Mouse (Mus musculus) CH12.LX (cell line): ENCODE results near the gene AW209491. TPM values are rescaled to one million over a fixed set of nuclear protein-coding genes. Genes with fewer than 3 reads are reported as not detected.

Experiments
- DNase-seq: peaks from one replicate; pipeline ENCODE4 v3.0.0-alpha.2; 2013; ENCODE audit errors: extremely low read depth
- H3K27ac ChIP-seq: 2 replicates; pipeline ENCODE4 v1.5.1; 2012; ENCODE audit warnings: low read depth, mild to moderate bottlenecking, control low read depth, moderate library complexity; ENCODE audit not compliant: insufficient read depth
- H3K27me3 ChIP-seq: replicated peaks from 2 replicates; pipeline ENCODE3; 2012; ENCODE audit warnings: inconsistent platforms
- H3K36me3 ChIP-seq, 2 experiments: replicated peaks in 1 of 2; 2 replicates each; pipeline versions ENCODE3 to v1.6.1; 2012; ENCODE audit warnings: inconsistent platforms in 1 of 2, low read length in 1 of 2, mild to moderate bottlenecking in 1 of 2, mixed read lengths in 1 of 2, moderate library complexity in 1 of 2; ENCODE audit not compliant: control insufficient read depth in 1 of 2, insufficient read depth in 1 of 2
- H3K4me1 ChIP-seq, 2 experiments: 2 replicates each; pipeline ENCODE4 v1.6.1; 2012; ENCODE audit warnings: inconsistent platforms in 1 of 2, moderate library complexity in 1 of 2; ENCODE audit not compliant: insufficient read depth in 2 of 2, control insufficient read depth in 1 of 2
- H3K4me2 ChIP-seq: 2 replicates; pipeline ENCODE4 v1.6.1; 2012; ENCODE audit warnings: low read depth, mild to moderate bottlenecking, control low read depth; ENCODE audit not compliant: poor library complexity, insufficient read depth, severe bottlenecking
- H3K4me3 ChIP-seq, 3 experiments: fragments of 150-350 bp in 1 of 3; sonication (generic) in 1 of 3; replicated peaks in 1 of 3; 2 replicates each; pipeline versions ENCODE3 to v1.5.1; 2011 to 2012; ENCODE audit warnings: low read depth in 2 of 3, low read length in 2 of 3, mild to moderate bottlenecking in 2 of 3, moderate library complexity in 2 of 3, control low read depth in 1 of 3, improper control_type of control experiment in 1 of 3, inconsistent platforms in 1 of 3, mixed read lengths in 1 of 3; ENCODE audit not compliant: poor library complexity in 1 of 3
- H3K79me2 ChIP-seq: replicated peaks from 2 replicates; pipeline ENCODE4 v1.6.1; 2012; ENCODE audit warnings: mild to moderate bottlenecking, moderate library complexity; ENCODE audit not compliant: control insufficient read depth, poor library complexity, insufficient read depth, severe bottlenecking; ENCODE audit errors: extremely low read depth
- H3K9ac ChIP-seq: 2 replicates; pipeline ENCODE4 v1.6.1; 2012; ENCODE audit warnings: low read depth, mild to moderate bottlenecking, control low read depth, moderate library complexity; ENCODE audit not compliant: insufficient read depth
- H3K9me3 ChIP-seq: replicated peaks from 2 replicates; pipeline ENCODE3; 2012; ENCODE audit warnings: low read length, inconsistent platforms, mixed read lengths
- CHD1 ChIP-seq: IDR thresholded peaks from 2 replicates; pipeline ENCODE4 v1.6.1; 2012; ENCODE audit warnings: low read depth, low read length, improper control_type of control experiment, inconsistent platforms
- CTCF ChIP-seq, 2 experiments: IDR thresholded peaks in 1 of 2; conservative IDR thresholded peaks in 1 of 2; 2 replicates each; pipeline ENCODE4 v1.5.1; 2011 to 2012; ENCODE audit warnings: low read depth in 2 of 2, low read length in 2 of 2, improper control_type of control experiment in 1 of 2, inconsistent platforms in 1 of 2, mild to moderate bottlenecking in 1 of 2, moderate library complexity in 1 of 2
- E2F4 ChIP-seq: IDR thresholded peaks from 2 replicates; pipeline ENCODE4 v1.6.1; 2011; ENCODE audit warnings: low read depth, low read length, improper control_type of control experiment; ENCODE audit not compliant: insufficient replicate concordance
- ETS1 ChIP-seq: conservative IDR thresholded peaks from 2 replicates; pipeline ENCODE4 v1.6.1; 2012; ENCODE audit warnings: low read depth, mild to moderate bottlenecking, inconsistent platforms, low read length, improper control_type of control experiment, moderate library complexity
- KAT2A ChIP-seq: IDR thresholded peaks from 2 replicates; pipeline ENCODE4 v1.6.1; 2012; ENCODE audit warnings: low read length, improper control_type of control experiment, inconsistent platforms; ENCODE audit not compliant: insufficient replicate concordance
- MAZ ChIP-seq: IDR thresholded peaks from 2 replicates; pipeline ENCODE4 v1.6.1; 2012; ENCODE audit warnings: low read depth, mild to moderate bottlenecking, inconsistent platforms, low read length, improper control_type of control experiment, moderate library complexity
- MXI1 ChIP-seq: IDR thresholded peaks from 2 replicates; pipeline ENCODE4 v1.6.1; 2011; ENCODE audit warnings: mild to moderate bottlenecking, low read depth, low read length, improper control_type of control experiment
- MYC ChIP-seq: IDR thresholded peaks from 2 replicates; pipeline ENCODE4 v1.6.1; 2011; ENCODE audit warnings: low read depth, mild to moderate bottlenecking, improper control_type of control experiment, low read length
- RAD21 ChIP-seq: IDR thresholded peaks from 2 replicates; pipeline ENCODE4 v1.6.1; 2011; ENCODE audit warnings: low read depth, mild to moderate bottlenecking, low read length, improper control_type of control experiment, moderate library complexity
- RCOR1 ChIP-seq: conservative IDR thresholded peaks from 2 replicates; pipeline ENCODE4 v1.6.1; 2012; ENCODE audit warnings: low read depth, mild to moderate bottlenecking, inconsistent platforms, low read length, improper control_type of control experiment
- SIN3A ChIP-seq: IDR thresholded peaks from 2 replicates; pipeline ENCODE4 v1.6.1; 2012; ENCODE audit warnings: low read length, improper control_type of control experiment, inconsistent platforms
- SMC3 ChIP-seq: IDR thresholded peaks from 2 replicates; pipeline ENCODE4 v1.6.1; 2011; ENCODE audit warnings: low read depth, low read length, improper control_type of control experiment
- USF1 ChIP-seq: IDR thresholded peaks from 2 replicates; pipeline ENCODE4 v1.6.1; 2014; ENCODE audit warnings: low read depth, mild to moderate bottlenecking, inconsistent platforms, low read length, improper control_type of control experiment
- ZKSCAN1 ChIP-seq: IDR thresholded peaks from 2 replicates; pipeline ENCODE4 v1.6.1; 2012; ENCODE audit warnings: low read depth, inconsistent platforms, low read length, improper control_type of control experiment, borderline replicate concordance
- ZMIZ1 ChIP-seq: IDR thresholded peaks from 2 replicates; pipeline ENCODE4 v1.6.1; 2012; ENCODE audit warnings: low read depth, mild to moderate bottlenecking, inconsistent platforms, low read length, improper control_type of control experiment
- dilution Hi-C: fragments of 300-500 bp; cut with MboI; formaldehyde crosslinking; loops from 2 replicates; pipeline ENCODE4 v1.14.3; 2020; ENCODE audit warnings: low sequenced_read_pairs; ENCODE audit not compliant: extremely low pct_unique_long_range_greater_than_20kb, extremely low pct_ligation_motif_present
- in situ Hi-C: fragments of 300-500 bp; cut with MboI; formaldehyde crosslinking; loops from 3 replicates; pipeline ENCODE4 v1.14.3; 2019; ENCODE audit warnings: low sequenced_read_pairs, low pct_ligation_motif_present, low pct_unique_long_range_greater_than_20kb, mixed read lengths
- polyA plus RNA-seq: library from polyadenylated mRNA; unstranded; fragments of >175 nt; gene quantifications from 2 replicates; pipeline ENCODE4 v1.2.1, GENCODE M21; 2012; ENCODE audit warnings: low read depth; ENCODE audit not compliant: insufficient read length
- total RNA-seq, 2 experiments: library from RNA; depleted of rRNA; stranded (reverse); fragments of 300-350 nt in 1 of 2; fragments of >200 nt in 1 of 2; gene quantifications; 2 replicates each; pipeline ENCODE4 v1.2.3; 2012 to 2014

AW209491 gene
- total and polyA plus RNA-seq, 3 experiments, result 13.7 to 24.3 (median 18.8) TPM

GRCm38 (mm10) chr13:14580392-14580791 is 49.6 kb upstream of the AW209491 start:
- no peak for DNase-seq

DNA sequence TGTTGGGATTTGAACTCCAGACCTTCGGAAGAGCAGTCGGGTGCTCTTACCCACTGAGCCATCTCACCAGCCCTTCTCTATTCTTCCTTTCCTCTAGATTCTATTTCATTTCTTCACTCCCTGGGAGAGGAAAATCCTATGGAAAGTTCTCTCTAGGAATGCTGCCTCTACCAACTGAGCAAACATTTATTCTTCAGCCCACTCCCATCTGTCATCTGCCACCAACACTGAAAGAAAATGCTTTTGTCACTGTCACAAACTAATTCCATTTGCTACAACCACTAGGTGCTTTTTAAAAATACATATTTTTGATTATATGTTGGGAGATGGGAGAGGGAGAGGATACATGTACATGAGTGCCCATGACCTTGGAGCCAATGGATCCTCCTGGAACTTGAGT is 27.2 kb upstream of the AW209491 start:
- Histone ChIP-seq H3K4me2 (no peak overlapping the region), H3K79me2 (no peaks in the 10 kb centered on the region), H3K36me3 (peaks cover 0 to 2% of the 10 kb centered on the region in 2 experiments), H3K9ac (no peak overlapping the region), H3K4me3 (no peak overlapping the region), H3K9me3 (no peaks in the 10 kb centered on the region), H3K27me3 (no peaks in the 10 kb centered on the region), H3K27ac (no peak overlapping the region), H3K4me1 (no peaks in the 10 kb centered on the region)
- in situ Hi-C loops (loop anchor here (25.0 kb wide), 1 partner anchor 690 kb away; no protein-coding TSS in a partner anchor), dilution Hi-C loops (no loop called here)
- DNase-seq, result no peak
- TF ChIP-seq RAD21, result no peak

More at GRCm38 (mm10) chr13:14580392-14580791, 49.6 kb upstream of the AW209491 start:
- H3K27me3 ChIP-seq, result no peaks in the 10 kb centered on the region
- no peak overlapping the region for H3K9ac ChIP-seq
- no peak overlapping the region for H3K4me2 ChIP-seq
- dilution Hi-C loops, result no loop called here
- H3K9me3 ChIP-seq, result no peaks in the 10 kb centered on the region
- no peak overlapping the region for H3K4me3 ChIP-seq
- H3K79me2 ChIP-seq, result no peaks in the 10 kb centered on the region
- in situ Hi-C loops, result no loop called here
- H3K27ac ChIP-seq, result no peak overlapping the region
- no peaks in the 10 kb centered on the region for H3K36me3 ChIP-seq
- TF ChIP-seq KAT2A (no peak), MYC (no peak), RCOR1 (no peak), E2F4 (no peak), MXI1 (no peak), CTCF (conservative IDR thresholded peaks at IDR 0.05 in 1 of 2, IDR thresholded peaks at IDR 0.05 in 1 of 2; ENCODE audit: low read depth in 2 of 2, low read length in 2 of 2) (no peak), ETS1 (no peak), SMC3 (no peak), ZKSCAN1 (no peak), CHD1 (no peak), USF1 (no peak), MAZ (no peak), ZMIZ1 (no peak)
- no peaks in the 10 kb centered on the region for H3K4me1 ChIP-seq

GRCm38 (mm10) chr13:14607616-14608015 is 22.3 kb upstream of the AW209491 start:
- dilution Hi-C loops, result no loop called here
- peaks cover 14% of the 10 kb centered on the region for H3K79me2 ChIP-seq
- peaks cover 0 to 9% of the 10 kb centered on the region in 2 experiments; a peak in 2 of 4 replicates for H3K4me1 ChIP-seq
- TF ChIP-seq SIN3A (no peak), ETS1 (no peak), ZMIZ1 (no peak)
- no peak for DNase-seq
- no peak overlapping the region for H3K4me3 ChIP-seq
- no peak overlapping the region for H3K27ac ChIP-seq
- in situ Hi-C loops, result loop anchor here (25.0 kb wide), 1 partner anchor 695 kb away; no protein-coding TSS in a partner anchor
- no peaks in the 10 kb centered on the region for H3K9me3 ChIP-seq
- no peaks in the 10 kb centered on the region for H3K27me3 ChIP-seq
- no peak overlapping the region for H3K9ac ChIP-seq
- peaks cover 8 to 28% of the 10 kb centered on the region in 2 experiments for H3K36me3 ChIP-seq
- H3K4me2 ChIP-seq, result no peak overlapping the region
